22 mouse cellular contexts compared by ENCODE assay signal in genomic region chr2:31790728-31791251, GRCm38 (mm10). TPM values are rescaled to one million over a fixed set of nuclear protein-coding genes. Genes with fewer than 3 reads are reported as not detected.
DNase-seq lines count a peak whose midpoint lies in the region; ATAC-seq and TF ChIP-seq lines count a peak whose summit lies in the region.
"Had no signal": no experiment of that assay in that cellular context is flagged by ENCODE, and none has a peak within 500 bp of the region (broad histone marks: within the 10 kb centered on the region; RNA-seq: fewer than 3 reads in every experiment).

No protein-coding gene starts in this region.

- ATAC-seq in forebrain, embryonic 13.5 days: no peak
- no peak for ATAC-seq in kidney, embryonic 14.5 days (ENCODE audit: low FRiP score, low TSS enrichment)
- 0 out of 2 replicates have a peak, but pooled peaks have one; percentile 38 for ATAC-seq in midbrain, embryonic 15.5 days (replicated peaks)
- ATAC-seq: activated CD4-positive, CD25-positive, alpha-beta regulatory T cell, adult 4 months; CD4-positive, CD25-positive, alpha-beta regulatory T cell, adult 4 months; forebrain, embryonic 16.5 days had no signal

- WGBS in forebrain, embryonic 13.5 days: 81% methylated on average over 13 of the region's 13 CpGs
- WGBS in forebrain, embryonic 10.5 days: 89% methylated on average over 13 of the region's 13 CpGs
- WGBS in kidney, adult 2 months: 51% methylated on average over 13 of the region's 13 CpGs
- 84% methylated on average over 13 of the region's 13 CpGs for WGBS in kidney, embryonic 14.5 days
- WGBS in midbrain, embryonic 15.5 days: 64% methylated on average over 13 of the region's 13 CpGs
- 95% methylated on average over 13 of the region's 13 CpGs for WGBS in thymus, adult 2 months
- 88% methylated on average over 13 of the region's 13 CpGs for WGBS in heart, embryonic 10.5 days

- no peaks in the 10 kb centered on the region for H3K4me1 ChIP-seq in forebrain, embryonic 13.5 days
- H3K4me1 ChIP-seq in forebrain, embryonic 10.5 days: no peaks in the 10 kb centered on the region
- H3K4me1 ChIP-seq in kidney, adult 2 months (ENCODE audit: control insufficient read depth, insufficient read depth, low read length): no peaks in the 10 kb centered on the region; the same call in 1 of the 2 replicates
- no peaks in the 10 kb centered on the region for H3K4me1 ChIP-seq in kidney, embryonic 14.5 days (ENCODE audit: control insufficient read depth, insufficient read depth, low read length)
- peaks cover 9% of the 10 kb centered on the region; the same call in 1 of the 2 replicates for H3K4me1 ChIP-seq in midbrain, embryonic 15.5 days
- H3K4me1 ChIP-seq in thymus, adult 2 months (replicated peaks; ENCODE audit: control insufficient read depth, insufficient read depth, low read length): no peaks in the 10 kb centered on the region
- H3K4me1 ChIP-seq in heart, embryonic 10.5 days: no peaks in the 10 kb centered on the region
- H3K4me1 ChIP-seq: heart, embryonic 13.5 days; limb, embryonic 13.5 days; lung, embryonic 15.5 days had no signal

- peaks cover 85% of the 10 kb centered on the region for H3K36me3 ChIP-seq in forebrain, embryonic 13.5 days (ENCODE audit: poor library complexity, severe bottlenecking)
- H3K36me3 ChIP-seq in forebrain, embryonic 10.5 days (replicated peaks): peaks cover 99% of the 10 kb centered on the region
- no peaks in the 10 kb centered on the region for H3K36me3 ChIP-seq in kidney, adult 2 months (ENCODE audit: control insufficient read depth, insufficient read depth, low read length)
- peaks cover 90% of the 10 kb centered on the region for H3K36me3 ChIP-seq in kidney, embryonic 14.5 days (ENCODE audit: control insufficient read depth, insufficient read depth, low read length)
- peaks cover 4% of the 10 kb centered on the region; the same call in 1 of the 2 replicates for H3K36me3 ChIP-seq in midbrain, embryonic 15.5 days (replicated peaks)
- H3K36me3 ChIP-seq in thymus, adult 2 months (ENCODE audit: control insufficient read depth, insufficient read depth, low read length): peaks cover 50% of the 10 kb centered on the region
- H3K36me3 ChIP-seq in heart, embryonic 10.5 days: peaks cover 99% of the 10 kb centered on the region

- no peak for TF ChIP-seq CTCF in kidney, adult 2 months (conservative IDR thresholded peaks at IDR 0.05; ENCODE audit: insufficient read depth, insufficient read length, low read depth, low read length)
- no peak for TF ChIP-seq CTCF in thymus, adult 2 months (IDR thresholded peaks at IDR 0.05; ENCODE audit: borderline replicate concordance, control insufficient read depth, extremely low read depth, insufficient read depth, low read length, poor library complexity)

- H3K27me3 ChIP-seq in forebrain, embryonic 13.5 days: no peaks in the 10 kb centered on the region
- no peaks in the 10 kb centered on the region for H3K27me3 ChIP-seq in forebrain, embryonic 10.5 days (ENCODE audit: poor library complexity, severe bottlenecking)
- H3K27me3 ChIP-seq in kidney, adult 2 months (replicated peaks; ENCODE audit: control insufficient read depth, insufficient read depth, low read length): no peaks in the 10 kb centered on the region
- H3K27me3 ChIP-seq in kidney, embryonic 14.5 days (ENCODE audit: control insufficient read depth, insufficient read depth, low read length): no peaks in the 10 kb centered on the region
- no peaks in the 10 kb centered on the region for H3K27me3 ChIP-seq in midbrain, embryonic 15.5 days (replicated peaks)
- no peaks in the 10 kb centered on the region for H3K27me3 ChIP-seq in thymus, adult 2 months (ENCODE audit: control insufficient read depth, insufficient read depth, low read length)
- H3K27me3 ChIP-seq in heart, embryonic 10.5 days (ENCODE audit: insufficient read depth, poor library complexity, severe bottlenecking): no peaks in the 10 kb centered on the region
- H3K27me3 ChIP-seq: heart, embryonic 13.5 days; limb, embryonic 13.5 days; lung, embryonic 15.5 days had no signal

- no peak overlapping the region for H3K4me3 ChIP-seq in forebrain, embryonic 13.5 days
- H3K4me3 ChIP-seq in forebrain, embryonic 10.5 days: no peak overlapping the region
- H3K4me3 ChIP-seq in kidney, adult 2 months (ENCODE audit: insufficient read depth, low read depth, low read length): no peak overlapping the region
- H3K4me3 ChIP-seq in kidney, embryonic 14.5 days (ENCODE audit: low read length): no peak overlapping the region
- H3K4me3 ChIP-seq in midbrain, embryonic 15.5 days: no peak overlapping the region
- no peak overlapping the region for H3K4me3 ChIP-seq in thymus, adult 2 months (ENCODE audit: control insufficient read depth, insufficient read depth, low read length)
- no peak overlapping the region for H3K4me3 ChIP-seq in heart, embryonic 10.5 days
- H3K4me3 ChIP-seq: heart, embryonic 13.5 days; limb, embryonic 13.5 days; lung, embryonic 15.5 days had no signal

- TF ChIP-seq POLR2A in kidney, adult 2 months (IDR thresholded peaks at IDR 0.05; ENCODE audit: low read depth, low read length): no peak
- no peak for TF ChIP-seq POLR2A in thymus, adult 2 months (IDR thresholded peaks at IDR 0.05; ENCODE audit: control insufficient read depth, extremely low read depth, insufficient read depth, low read length, poor library complexity)

- H3K27ac ChIP-seq in forebrain, embryonic 13.5 days: 0 out of 2 replicates have a peak overlapping the region, but pooled peaks have one; percentile 51
- H3K27ac ChIP-seq in forebrain, embryonic 10.5 days: no peak overlapping the region
- peak overlapping the region; percentile 13; the same call in 1 of the 2 replicates for H3K27ac ChIP-seq in kidney, adult 2 months (ENCODE audit: insufficient read depth, low read depth, low read length)
- 0 out of 2 replicates have a peak overlapping the region, but pooled peaks have one; percentile 11 for H3K27ac ChIP-seq in kidney, embryonic 14.5 days (ENCODE audit: low read depth, low read length)
- H3K27ac ChIP-seq in midbrain, embryonic 15.5 days: peak overlapping the region; percentile 27; the same call in 1 of the 2 replicates
- no peak overlapping the region for H3K27ac ChIP-seq in thymus, adult 2 months (ENCODE audit: control insufficient read depth, insufficient read depth, low read length)
- H3K27ac ChIP-seq in heart, embryonic 10.5 days: no peak overlapping the region
- H3K27ac ChIP-seq: heart, embryonic 13.5 days; limb, embryonic 13.5 days; liver, embryonic 14.5 days; lung, embryonic 15.5 days; macrophage had no signal

- H3K9ac ChIP-seq in forebrain, embryonic 13.5 days: no peak overlapping the region
- H3K9ac ChIP-seq in kidney, embryonic 14.5 days (ENCODE audit: low read depth, low read length): no peak overlapping the region
- no peak overlapping the region for H3K9ac ChIP-seq in midbrain, embryonic 15.5 days
- H3K9ac ChIP-seq: heart, embryonic 13.5 days; limb, embryonic 13.5 days; liver, embryonic 14.5 days; lung, embryonic 15.5 days had no signal

- no peak for DNase-seq in forebrain, embryonic 10.5 days (ENCODE audit: extremely low spot score, low spot score)
- DNase-seq in kidney, adult 2 months: peak; percentile 67
- DNase-seq in kidney, adult 18-20 months: no peak
- DNase-seq in thymus, adult 2 months: no peak
- DNase-seq in heart, embryonic 10.5 days (ENCODE audit: low spot score): no peak
- DNase-seq: adrenal gland, postnatal 14 days; cerebellum, adult 9-11 months; heart, adult 11 months; spleen, adult 18-20 months; thymus, postnatal 36 days had no signal

- no peaks in the 10 kb centered on the region for H3K9me3 ChIP-seq in forebrain, embryonic 13.5 days (replicated peaks)
- H3K9me3 ChIP-seq in forebrain, embryonic 10.5 days: no peaks in the 10 kb centered on the region
- no peaks in the 10 kb centered on the region for H3K9me3 ChIP-seq in kidney, embryonic 14.5 days (ENCODE audit: control insufficient read depth, low read length)
- H3K9me3 ChIP-seq in midbrain, embryonic 15.5 days: no peaks in the 10 kb centered on the region
- no peaks in the 10 kb centered on the region for H3K9me3 ChIP-seq in heart, embryonic 10.5 days
- H3K9me3 ChIP-seq: heart, embryonic 13.5 days; limb, embryonic 13.5 days; lung, embryonic 15.5 days had no signal

- H3K4me2 ChIP-seq in forebrain, embryonic 13.5 days: no peak overlapping the region
- no peak overlapping the region for H3K4me2 ChIP-seq in kidney, embryonic 14.5 days (replicated peaks; ENCODE audit: low read depth, low read length)
- no peak overlapping the region for H3K4me2 ChIP-seq in midbrain, embryonic 15.5 days
- H3K4me2 ChIP-seq: heart, embryonic 13.5 days; limb, embryonic 13.5 days; lung, embryonic 15.5 days had no signal

RNA-seq across cellular contexts. Expression of gene Qrfp, which starts 19.6 kb away (rescaled TPM):
- 0.13 and 0.19 TPM in 2 replicates for polyA plus RNA-seq in forebrain, embryonic 13.5 days (2015; fragmentation: Nextera tagmentation; extraction: Ambion mirVana)
- polyA plus RNA-seq in forebrain, embryonic 10.5 days (2016; fragmentation: Nextera tagmentation; extraction: Ambion mirVana): 0.09 and 0.14 TPM in 2 replicates
- 0.05 and 0.11 TPM in 2 replicates for polyA plus RNA-seq in kidney, adult 2 months (2012; rRNA removed)
- polyA plus RNA-seq in kidney, embryonic 14.5 days (2014; fragmentation: Nextera tagmentation; extraction: Ambion mirVana): 0.09 TPM in 1 of 2 replicates, not detected in the other
- polyA plus RNA-seq in midbrain, embryonic 15.5 days (2015; fragmentation: Nextera tagmentation; extraction: Ambion mirVana): 0.05 and 0.09 TPM in 2 replicates
- polyA plus RNA-seq in thymus, adult 2 months (2012; rRNA removed): 0.51 and 0.73 TPM in 2 replicates
- 0.06 TPM in 1 of 2 replicates, not detected in the other for polyA plus RNA-seq in heart, embryonic 10.5 days (2016; fragmentation: Nextera tagmentation; extraction: Ambion mirVana)
- polyA plus RNA-seq: cortical plate, adult 2 months; liver, embryonic 14.5 days; macrophage had no signal

RNA-seq across cellular contexts. Expression of gene Fibcd1, which starts 55.0 kb away (rescaled TPM):
- 1.2 and 1.5 TPM in 2 replicates for polyA plus RNA-seq in forebrain, embryonic 13.5 days (2015; fragmentation: Nextera tagmentation; extraction: Ambion mirVana)
- polyA plus RNA-seq in forebrain, embryonic 10.5 days (2016; fragmentation: Nextera tagmentation; extraction: Ambion mirVana): 0.07 and 0.19 TPM in 2 replicates
- polyA plus RNA-seq in kidney, adult 2 months (2012; rRNA removed): 0.03 and 0.05 TPM in 2 replicates
- polyA plus RNA-seq in kidney, embryonic 14.5 days (2014; fragmentation: Nextera tagmentation; extraction: Ambion mirVana): 1.1 TPM in 2 replicates
- 19.6 and 20.2 TPM in 2 replicates for polyA plus RNA-seq in midbrain, embryonic 15.5 days (2015; fragmentation: Nextera tagmentation; extraction: Ambion mirVana)
- 0.81 and 1.0 TPM in 2 replicates for polyA plus RNA-seq in thymus, adult 2 months (2012; rRNA removed)
- polyA plus RNA-seq in heart, embryonic 10.5 days (2016; fragmentation: Nextera tagmentation; extraction: Ambion mirVana): 0.12 and 0.36 TPM in 2 replicates
- polyA plus RNA-seq: activated CD4-positive, CD25-positive, alpha-beta regulatory T cell, adult 4 months; heart, embryonic 13.5 days; lung, embryonic 15.5 days; macrophage had no signal

Comparison
In these comparisons a context has a peak if more than half of its experiments do, and no peak if none do; other contexts are left out.
1. H3K27ac ChIP-seq: peak in forebrain, embryonic 13.5 days (single experiment), kidney, adult 2 months (single experiment), kidney, embryonic 14.5 days (single experiment) and midbrain, embryonic 15.5 days (single experiment); none in forebrain, embryonic 10.5 days (single experiment), thymus, adult 2 months (single experiment) and heart, embryonic 10.5 days (single experiment).